Mouse (Mus musculus) lung, adult 2 months (tissue): ENCODE measurements at regions not wholly inside any gene's neighbourhood (a gene's known extent, or its start where the extent isn't known, plus 50 kb on each side); places are given as distances from the start of the nearest gene placed in this dataset.

Source experiments
- CTCF ChIP-seq: fragments of 200-500 bp; IDR thresholded peaks from 2 replicates; pipeline ENCODE4 v1.5.1; 2011; ENCODE audit warnings: mild to moderate bottlenecking, low read length, control low read depth; ENCODE audit not compliant: insufficient read depth
- POLR2A ChIP-seq: fragments of 200-500 bp; IDR thresholded peaks from 2 replicates; pipeline ENCODE4 v1.6.1; 2011; ENCODE audit warnings: low read depth, mild to moderate bottlenecking, control low read depth, low read length, borderline replicate concordance; ENCODE audit errors: extremely low read depth

- TF ChIP-seq CTCF (no peak), POLR2A (no peak)
Measured at GRCm38 (mm10) chr4:131056293-131056692, 112.1 kb downstream of the Matn1 start.
